Mouse (Mus musculus) heart, postnatal 25 days (tissue): Measurements from ENCODE around the gene Myh7b. TPM values are rescaled to one million over a fixed set of nuclear protein-coding genes. Genes with fewer than 3 reads are reported as not detected.
"Not testable (repeated sequence)": the region's sequence is repeated elsewhere in the genome, so short reads cannot be mapped to it uniquely, and the experiment has no call there.

Experiments used
- DNase-seq: peaks from one replicate; pipeline ENCODE4 v3.0.0; 2022; ENCODE audit warnings: low spot score
- intact Hi-C: fragments of 180-260 bp; cut with DNase I; formaldehyde crosslinking; loops from one replicate; pipeline ENCODE4 v1.15.1; 2025
- total RNA-seq, 2 experiments: library from RNA; stranded (reverse); gene quantifications; 2 replicates each; pipeline ENCODE4 v1.2.3; 2021

Gene Myh7b
- total RNA-seq, 2 experiments from 2014 or later, result 35.4 to 36.0 TPM

- DNase-seq, result no peak
- intact Hi-C loops, result no loop called here
Measured at GRCm38 (mm10) chr2:155592854-155593283, 18.1 kb upstream of the Myh7b start.

DNA sequence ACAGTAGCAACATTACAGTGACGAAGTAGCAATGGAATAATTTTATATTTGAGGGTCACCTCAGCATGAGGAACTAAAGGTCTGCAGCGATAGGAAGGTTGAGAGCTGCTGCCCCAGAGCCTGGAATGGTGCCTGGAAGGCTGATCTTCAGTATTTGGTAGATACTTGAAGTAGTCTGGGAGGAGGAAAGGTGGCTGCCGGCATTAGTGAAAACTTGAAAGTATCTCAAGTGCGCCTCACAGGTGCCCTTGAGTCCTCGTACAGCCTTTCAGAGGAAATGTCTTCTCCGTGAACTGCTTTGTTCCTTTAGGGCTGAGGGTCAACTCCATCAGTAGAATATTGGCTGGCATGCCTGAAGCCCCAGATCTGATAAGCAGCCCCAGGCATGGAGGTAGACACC is 15.5 kb upstream of the Myh7b start:
- intact Hi-C loops, result no loop called here
- no peak for DNase-seq

DNA sequence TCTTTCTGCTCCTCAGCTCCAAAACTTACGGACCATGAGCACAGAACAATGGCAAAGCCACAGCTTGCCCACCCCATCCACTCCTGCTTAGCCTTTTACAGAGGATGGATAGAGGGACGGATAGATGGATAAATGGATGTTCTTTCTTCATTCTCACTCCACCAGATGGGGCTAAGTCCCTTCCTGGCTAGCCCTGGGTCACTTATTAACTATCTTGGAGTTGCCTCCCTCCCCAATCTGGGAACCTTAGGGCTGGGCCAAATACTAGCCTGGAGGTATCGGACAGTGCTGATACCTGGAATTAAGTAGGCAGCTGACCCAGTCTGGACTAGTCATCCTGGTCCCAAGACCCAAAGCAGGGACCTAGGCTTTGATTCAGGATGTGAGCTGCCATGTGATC is 7.3 kb upstream of the Myh7b start:
- no peak for DNase-seq
- intact Hi-C loops, result no loop called here

DNA sequence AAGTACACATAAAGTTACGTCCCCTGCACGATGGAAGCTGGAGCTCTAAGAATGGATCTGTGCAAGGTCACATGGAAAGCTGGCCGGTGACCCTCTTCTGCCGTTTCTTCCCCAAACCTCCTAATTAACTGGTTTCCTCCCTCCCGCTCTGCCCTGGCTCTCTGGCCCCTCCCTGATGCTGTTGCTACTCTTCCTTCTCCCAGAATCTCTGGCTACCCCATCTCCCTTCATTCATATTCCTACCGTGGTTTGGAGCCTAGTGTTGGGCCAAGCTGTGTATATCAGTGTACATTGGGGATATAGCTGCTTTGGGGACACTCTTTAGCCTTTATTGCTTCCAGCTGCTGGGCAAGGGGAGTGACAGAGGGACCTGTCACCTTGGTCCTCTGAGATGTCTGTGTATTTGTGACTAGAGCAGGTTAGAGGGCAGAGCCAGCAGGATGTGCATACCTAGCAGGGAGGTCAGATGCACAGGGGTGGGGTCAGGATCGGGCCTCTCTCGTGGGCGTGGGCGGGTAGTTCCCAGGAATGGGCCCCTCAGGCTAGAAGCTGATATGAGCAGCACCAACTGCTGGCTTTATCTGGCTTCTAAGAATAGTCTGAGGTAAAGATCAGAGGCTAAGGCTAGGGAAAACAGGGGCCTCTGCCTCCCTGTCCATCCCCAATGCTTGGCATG is 6.3 kb upstream of the Myh7b start:
- intact Hi-C loops, result no loop called here
- DNase-seq, result no peak

GRCm38 (mm10) chr2:155605236-155605589 is 5.8 kb upstream of the Myh7b start:
- intact Hi-C loops, DNase-seq: not testable (repeated sequence)

DNA sequence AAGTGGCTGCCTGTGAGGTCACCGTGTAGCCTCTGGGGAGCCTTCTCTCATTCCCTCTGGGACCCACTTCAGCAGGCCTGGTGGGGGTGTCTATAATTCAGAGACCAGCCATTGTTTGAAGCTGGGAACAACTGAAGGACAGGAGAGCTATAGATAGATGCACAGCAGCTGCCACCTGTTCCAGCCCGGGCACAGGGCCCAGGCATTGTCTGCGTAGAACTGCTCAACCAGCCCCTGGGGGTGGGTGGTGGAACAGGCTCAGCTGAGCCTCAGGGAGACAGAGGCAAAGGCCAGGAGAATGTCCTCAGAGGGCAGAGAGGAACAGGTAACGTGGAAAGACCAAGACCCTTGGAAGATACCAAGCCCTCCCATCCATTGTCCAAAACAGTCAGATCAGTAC is 4.7 kb upstream of the Myh7b start:
- intact Hi-C loops, result no loop called here
- no peak for DNase-seq

DNA sequence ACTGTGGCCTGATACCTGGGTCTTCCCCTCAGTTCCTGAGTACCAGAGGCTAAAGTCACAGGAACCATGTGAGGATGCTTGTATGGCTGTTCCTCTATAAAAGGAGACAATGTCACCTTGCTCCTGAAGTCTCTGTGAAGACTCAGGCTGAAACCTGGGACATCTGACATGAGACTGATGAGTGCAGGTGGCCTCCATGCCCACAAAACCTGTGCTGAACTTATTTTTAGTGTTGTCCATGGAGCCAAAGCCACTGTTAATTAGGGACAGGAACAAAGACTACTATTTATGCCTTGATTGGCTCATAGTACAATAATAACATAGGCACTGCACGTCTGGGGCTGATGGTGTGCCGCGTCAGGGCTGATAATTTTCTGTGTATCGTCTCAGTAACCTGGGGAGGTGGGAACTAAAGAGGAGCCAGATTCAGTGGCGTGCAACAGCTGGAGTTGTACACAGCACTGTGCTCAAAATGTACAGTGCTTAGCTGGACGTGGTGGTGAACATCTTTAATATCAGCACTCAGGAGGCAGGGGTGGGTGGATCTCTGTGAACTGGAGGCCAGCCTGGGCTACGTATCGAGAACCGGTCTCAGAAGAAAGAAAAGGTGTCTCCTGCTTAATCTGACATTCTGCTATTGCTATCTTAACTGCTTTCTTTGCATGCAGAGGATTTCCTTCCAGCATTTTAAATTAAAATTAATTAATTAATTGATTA is 980 bp downstream of the Myh7b start:
- DNase-seq, result no peak
- intact Hi-C loops, result no loop called here

GRCm38 (mm10) chr2:155613326-155613755 is 2.3 kb downstream of the Myh7b start:
- intact Hi-C loops, result no loop called here
- no peak for DNase-seq

DNA sequence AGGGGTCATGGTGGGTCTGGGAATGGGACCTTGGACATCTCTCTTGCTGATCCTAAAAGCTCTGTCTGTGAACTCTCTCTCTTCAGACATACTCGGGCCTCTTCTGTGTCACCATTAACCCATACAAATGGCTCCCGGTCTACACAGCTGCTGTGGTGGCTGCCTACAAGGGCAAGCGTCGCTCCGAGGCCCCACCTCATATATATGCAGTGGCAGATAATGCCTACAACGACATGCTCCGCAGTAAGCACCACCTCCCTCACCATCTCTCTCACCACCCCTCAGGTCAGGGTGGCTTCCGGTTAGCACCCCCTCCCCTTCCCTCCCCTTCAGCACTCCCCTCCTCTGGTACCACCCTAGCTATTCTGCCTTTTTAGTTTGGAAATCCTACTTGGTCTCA is 2.9 kb downstream of the Myh7b start:
- intact Hi-C loops, result no loop called here
- DNase-seq, result no peak

GRCm38 (mm10) chr2:155616971-155617370 is 6.0 kb downstream of the Myh7b start:
- intact Hi-C loops, result no loop called here
- DNase-seq, result no peak

DNA sequence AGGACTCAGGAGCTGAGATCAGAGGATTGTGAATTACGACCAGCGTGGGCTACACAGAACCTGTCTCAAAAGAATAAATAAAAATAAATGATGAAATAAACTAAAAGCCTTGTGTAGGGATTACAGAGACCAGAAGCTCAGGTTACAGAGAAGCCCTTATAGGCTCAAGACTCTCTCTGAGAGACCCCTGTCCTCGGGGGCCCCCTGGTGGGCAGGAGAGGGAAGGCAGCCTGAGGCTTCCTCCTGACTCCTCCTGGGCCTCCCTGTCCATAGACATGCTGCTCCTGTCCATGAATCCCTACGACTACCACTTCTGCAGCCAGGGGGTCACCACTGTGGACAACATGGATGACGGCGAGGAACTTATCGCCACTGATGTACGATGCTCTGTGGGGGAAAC is 8.8 kb downstream of the Myh7b start:
- intact Hi-C loops, result loop anchor here (1.0 kb wide), 1 partner anchor 104 kb away; no protein-coding TSS in a partner anchor
- peak; percentile 33 for DNase-seq

- intact Hi-C loops, result no loop called here
Measured at GRCm38 (mm10) chr2:155622606-155623005, 11.6 kb downstream of the Myh7b start.

DNA sequence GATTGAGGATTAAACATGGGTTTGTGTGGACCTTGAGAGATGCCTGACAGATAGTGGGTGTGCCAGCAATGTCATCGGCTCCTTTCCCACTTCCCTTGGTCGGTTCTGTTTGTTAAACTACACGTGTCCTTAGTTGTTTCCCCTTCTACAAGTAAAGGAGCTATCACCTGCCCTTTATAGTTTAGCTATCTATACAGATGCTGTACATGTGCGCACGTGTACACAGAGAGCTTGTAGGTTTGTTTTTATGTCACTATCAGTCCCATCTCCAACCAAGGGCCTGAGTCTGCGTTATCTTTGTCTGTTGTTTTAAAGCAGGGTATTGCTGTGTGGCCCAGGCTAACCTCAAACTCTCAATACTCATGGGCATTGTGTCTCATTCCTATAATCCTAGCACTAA is 13.0 kb downstream of the Myh7b start:
- no peak for DNase-seq
- intact Hi-C loops, result no loop called here

More at GRCm38 (mm10) chr2:155622606-155623005, 11.6 kb downstream of the Myh7b start:
- DNase-seq, result no peak

- intact Hi-C loops, result no loop called here
- no peak for DNase-seq
Measured at GRCm38 (mm10) chr2:155624730-155625129, 13.7 kb downstream of the Myh7b start.

DNA sequence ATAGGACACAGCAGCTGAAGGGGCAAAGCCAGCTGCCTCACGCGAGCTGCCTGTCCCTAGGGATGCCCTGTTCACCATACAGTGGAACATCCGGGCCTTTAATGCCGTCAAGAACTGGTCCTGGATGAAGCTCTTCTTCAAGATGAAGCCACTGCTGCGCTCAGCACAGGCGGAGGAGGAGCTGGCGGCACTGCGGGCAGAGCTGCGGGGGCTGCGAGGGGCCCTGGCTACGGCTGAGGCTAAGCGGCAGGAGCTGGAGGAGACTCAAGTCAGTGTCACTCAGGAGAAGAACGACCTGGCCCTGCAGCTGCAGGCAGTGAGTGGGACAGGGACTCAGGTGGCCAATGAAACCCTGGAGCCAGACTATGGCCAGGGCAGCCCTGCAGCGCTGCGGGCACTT is 15.3 kb downstream of the Myh7b start:
- no peak for DNase-seq
- intact Hi-C loops, result no loop called here

DNA sequence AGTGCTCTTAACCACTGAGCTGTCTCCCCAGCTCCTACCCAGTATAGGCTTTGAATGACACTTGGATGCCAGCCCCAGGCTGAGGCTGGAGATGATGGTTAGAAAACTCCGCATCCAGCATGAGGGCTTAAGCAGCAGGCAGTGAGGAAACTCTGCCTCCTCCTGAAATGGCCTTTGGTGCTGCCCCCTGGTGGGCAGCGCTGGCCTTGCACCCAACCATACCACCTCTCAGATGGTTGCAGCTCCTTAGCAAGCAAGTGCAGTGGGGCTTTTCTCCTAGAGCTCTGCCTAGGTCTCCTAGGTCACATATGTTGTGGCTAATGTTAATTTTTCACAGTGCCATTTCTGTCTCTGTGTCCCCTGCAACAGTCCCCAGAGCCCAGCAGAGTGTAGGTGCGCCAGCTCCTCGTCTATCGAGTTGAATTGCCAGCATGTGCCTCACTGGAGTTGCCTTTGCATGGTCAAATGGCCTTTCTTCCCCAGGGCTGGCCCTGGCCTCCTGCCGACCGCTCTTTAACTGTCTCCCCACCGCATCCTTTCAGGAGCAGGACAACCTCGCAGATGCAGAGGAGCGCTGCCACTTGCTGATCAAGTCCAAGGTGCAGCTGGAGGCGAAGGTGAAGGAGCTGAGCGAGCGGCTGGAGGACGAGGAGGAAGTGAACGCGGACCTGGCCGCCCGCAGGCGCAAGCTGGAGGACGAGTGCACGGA is 16.2 kb downstream of the Myh7b start:
- no peak for DNase-seq
- intact Hi-C loops, result no loop called here

DNA sequence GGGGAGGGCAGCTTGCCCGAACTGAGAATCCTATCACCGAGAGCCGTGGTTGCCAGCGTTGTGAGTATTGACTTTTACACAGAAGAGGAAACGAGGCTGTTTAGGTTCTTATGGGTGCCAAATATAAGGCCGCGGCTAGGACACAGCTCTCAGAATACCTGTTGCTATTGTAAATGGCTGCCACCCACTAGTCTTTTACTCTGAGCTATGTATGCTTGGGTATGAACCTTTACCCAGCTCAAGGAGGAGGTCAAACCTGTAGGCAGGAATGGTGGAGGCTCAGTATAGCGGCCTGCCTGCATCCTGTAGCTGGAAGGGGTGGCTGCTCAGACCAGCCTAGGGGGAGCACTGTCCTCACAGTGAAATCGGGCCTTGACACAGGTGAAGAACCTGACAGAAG is 17.1 kb downstream of the Myh7b start:
- DNase-seq, result no peak
- intact Hi-C loops, result no loop called here

DNA sequence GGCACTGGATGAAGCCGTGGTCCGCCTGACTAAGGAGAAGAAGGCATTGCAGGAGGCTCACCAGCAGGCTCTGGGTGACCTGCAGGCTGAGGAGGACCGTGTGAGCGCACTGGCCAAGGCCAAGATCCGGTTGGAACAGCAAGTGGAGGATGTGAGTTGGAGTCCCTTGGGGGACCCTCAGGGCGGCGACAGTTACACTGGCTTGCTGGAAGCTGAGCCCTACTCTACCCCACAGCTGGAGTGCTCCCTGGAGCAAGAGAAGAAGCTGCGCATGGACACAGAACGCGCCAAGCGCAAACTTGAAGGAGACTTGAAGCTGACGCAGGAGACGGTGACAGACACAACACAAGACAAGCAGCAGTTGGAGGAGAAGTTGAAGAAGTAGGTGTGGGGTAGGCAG is 17.5 kb downstream of the Myh7b start:
- DNase-seq, result no peak
- intact Hi-C loops, result no loop called here

DNA sequence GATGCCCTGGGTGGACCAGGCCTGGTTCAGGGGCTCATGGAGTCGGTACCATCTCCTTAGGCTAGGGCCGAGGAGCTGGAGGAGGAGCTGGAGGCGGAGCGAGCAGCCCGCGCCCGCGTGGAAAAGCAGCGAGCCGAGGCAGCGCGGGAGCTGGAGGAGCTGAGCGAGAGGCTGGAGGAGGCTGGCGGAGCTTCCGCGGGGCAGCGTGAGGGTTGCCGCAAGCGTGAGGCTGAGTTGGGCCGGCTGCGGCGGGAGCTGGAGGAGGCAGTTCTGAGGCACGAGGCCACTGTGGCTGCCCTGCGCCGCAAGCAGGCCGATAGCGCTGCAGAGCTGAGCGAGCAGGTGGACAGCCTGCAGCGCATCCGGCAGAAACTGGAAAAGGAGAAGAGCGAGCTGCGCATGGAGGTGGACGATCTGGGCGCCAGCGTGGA is 18.2 kb downstream of the Myh7b start:
- DNase-seq, result no peak
- intact Hi-C loops, result no loop called here

- DNase-seq, result no peak
- intact Hi-C loops, result no loop called here
Measured at GRCm38 (mm10) chr2:155630153-155630552, 19.1 kb downstream of the Myh7b start.
